Comparison of ENCODE assay signal across 20 mouse cellular contexts in the genomic region with DNA sequence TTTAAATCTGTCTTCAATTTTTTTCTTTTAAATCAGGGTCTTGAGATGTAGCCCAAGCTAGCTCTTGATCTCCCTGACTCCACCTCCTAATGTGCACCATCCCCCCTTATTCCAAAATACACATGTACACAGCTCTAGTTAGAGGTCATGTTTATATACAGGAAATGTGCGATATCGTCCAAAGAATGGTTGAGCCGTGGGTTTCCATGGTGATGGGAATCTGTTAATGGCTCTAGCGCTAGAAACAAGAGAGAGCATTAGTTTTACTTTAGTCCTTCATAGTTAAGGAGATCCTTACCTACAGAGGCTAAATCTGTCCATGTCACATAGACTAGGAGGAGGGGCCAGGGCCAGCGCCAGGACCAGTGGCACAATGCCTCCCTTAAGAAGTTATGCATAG. TPM values are rescaled to one million over a fixed set of nuclear protein-coding genes. Genes with fewer than 3 reads are reported as not detected.
"Had no signal": no experiment of that assay in that cellular context is flagged by ENCODE, and none has a peak within 500 bp of the region (broad histone marks: within the 10 kb centered on the region; RNA-seq: fewer than 3 reads in every experiment).

No protein-coding gene starts in this region.

- DNase-seq: kidney, adult 18-20 months; kidney, postnatal 10 days; layer of hippocampus, postnatal 36 days; liver; liver, embryonic 13.5 days; liver, postnatal 0 days; right cerebral cortex, adult 18-20 months; right cerebral cortex, postnatal 25 days; thymus, adult 2 months; thymus, postnatal 25 days had no signal

- H3K9me3 ChIP-seq: intestine, embryonic 15.5 days; limb, embryonic 12.5 days; liver, embryonic 13.5 days; megakaryocyte, embryonic 14.5 days; midbrain, embryonic 12.5 days; neural tube, embryonic 15.5 days had no signal

- H3K36me3 ChIP-seq: intestine, embryonic 15.5 days; limb, embryonic 12.5 days; liver, embryonic 13.5 days; midbrain, embryonic 12.5 days; neural tube, embryonic 15.5 days had no signal

- H3K27ac ChIP-seq: intestine, embryonic 15.5 days; limb, embryonic 12.5 days; liver, embryonic 13.5 days; macrophage; midbrain, embryonic 12.5 days; neural tube, embryonic 15.5 days had no signal

- H3K4me3 ChIP-seq: intestine, embryonic 15.5 days; limb, embryonic 12.5 days; liver, embryonic 13.5 days; megakaryocyte, embryonic 14.5 days; midbrain, embryonic 12.5 days; neural tube, embryonic 15.5 days had no signal

- H3K27me3 ChIP-seq: intestine, embryonic 15.5 days; liver, embryonic 13.5 days; megakaryocyte, embryonic 14.5 days; neural tube, embryonic 15.5 days had no signal

- H3K9ac ChIP-seq: intestine, embryonic 15.5 days; limb, embryonic 12.5 days; liver, embryonic 13.5 days; liver, postnatal 0 days; midbrain, embryonic 12.5 days; neural tube, embryonic 15.5 days had no signal

- H3K4me2 ChIP-seq: intestine, embryonic 15.5 days; limb, embryonic 12.5 days; liver, embryonic 13.5 days; midbrain, embryonic 12.5 days; neural tube, embryonic 15.5 days had no signal

- ATAC-seq: liver, postnatal 0 days had no signal

RNA-seq across cellular contexts. Expression of gene Khdc3, which starts 51.8 kb away (rescaled TPM):
- polyA plus RNA-seq: intestine, embryonic 15.5 days; kidney, embryonic 14.5 days; limb, embryonic 12.5 days; liver, postnatal 0 days; macrophage; midbrain, embryonic 12.5 days; neural tube, embryonic 11.5 days had no signal

RNA-seq across cellular contexts. Expression of gene Gm20509, which starts 52.4 kb away (rescaled TPM):
- polyA plus RNA-seq: kidney, embryonic 14.5 days; large intestine, adult 2 months; limb, embryonic 12.5 days; liver, embryonic 13.5 days; liver, postnatal 0 days; macrophage; midbrain, embryonic 12.5 days; neural tube, embryonic 11.5 days; neural tube, embryonic 15.5 days; small intestine, adult 2 months; thymus, adult 2 months had no signal
